Mouse (Mus musculus): ENCODE data around the gene Ttll3. TPM values are rescaled to one million over a fixed set of nuclear protein-coding genes. Genes with fewer than 3 reads are reported as not detected.

Gene Ttll3
- polyA plus RNA-seq, 1 experiment from 2014 or later, result 1.8 TPM

DNA sequence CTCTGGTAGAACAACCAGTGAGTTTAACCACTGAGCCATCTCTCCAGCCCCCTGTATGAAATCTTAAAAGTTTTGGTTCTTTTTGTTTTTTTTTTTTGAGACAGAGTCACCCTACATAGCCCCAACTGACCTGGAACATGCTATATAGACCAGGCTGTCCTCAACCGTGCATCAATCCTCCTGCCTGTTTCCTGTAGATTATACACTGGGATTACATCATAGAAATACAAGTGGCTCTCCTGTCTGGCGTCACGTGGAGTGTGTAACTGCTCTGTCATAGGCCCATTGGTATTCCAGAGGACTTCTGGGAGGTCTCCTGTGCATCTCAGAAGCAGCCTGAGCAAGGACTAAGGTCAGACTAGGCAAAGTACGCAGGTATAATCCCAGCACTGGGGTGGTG, 33.9 kb downstream of the Ttll3 start:
- no peak overlapping the region for H3K27ac ChIP-seq
- no peaks in the 10 kb centered on the region for H3K36me3 ChIP-seq (ENCODE audit: inconsistent target)
- H3K4me3 ChIP-seq (ENCODE audit: inconsistent target), result no peak overlapping the region
- H3K79me2 ChIP-seq (ENCODE audit: inconsistent target), result no peaks in the 10 kb centered on the region
- 40% methylated on average over 4 of the region's 4 CpGs for WGBS (ENCODE audit: missing documents)

DNA sequence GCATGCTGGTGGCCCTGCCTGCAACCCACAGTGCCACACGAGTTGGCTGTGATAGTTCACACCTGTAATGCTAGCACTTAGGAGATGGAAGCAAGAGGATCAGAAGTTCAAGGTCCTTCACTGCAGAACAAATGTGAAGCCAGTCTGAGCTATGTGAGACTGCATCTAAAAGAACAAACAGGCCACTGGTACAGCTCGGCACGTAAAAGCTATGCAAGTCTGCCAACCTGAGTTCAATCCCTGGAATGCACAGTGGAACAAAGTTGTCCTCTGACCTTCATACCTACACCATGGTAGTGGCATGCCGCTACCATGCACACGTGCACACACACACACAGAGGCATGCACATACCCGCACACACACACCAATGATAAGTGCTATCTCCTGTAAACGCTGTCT, 35.1 kb downstream of the Ttll3 start:
- H3K79me2 ChIP-seq (ENCODE audit: inconsistent target), result no peaks in the 10 kb centered on the region
- no peaks in the 10 kb centered on the region for H3K36me3 ChIP-seq (ENCODE audit: inconsistent target)
- 88% methylated on average over 7 of the region's 7 CpGs for WGBS (ENCODE audit: missing documents)
- no peak overlapping the region for H3K27ac ChIP-seq
- H3K4me3 ChIP-seq (ENCODE audit: inconsistent target), result no peak overlapping the region

DNA sequence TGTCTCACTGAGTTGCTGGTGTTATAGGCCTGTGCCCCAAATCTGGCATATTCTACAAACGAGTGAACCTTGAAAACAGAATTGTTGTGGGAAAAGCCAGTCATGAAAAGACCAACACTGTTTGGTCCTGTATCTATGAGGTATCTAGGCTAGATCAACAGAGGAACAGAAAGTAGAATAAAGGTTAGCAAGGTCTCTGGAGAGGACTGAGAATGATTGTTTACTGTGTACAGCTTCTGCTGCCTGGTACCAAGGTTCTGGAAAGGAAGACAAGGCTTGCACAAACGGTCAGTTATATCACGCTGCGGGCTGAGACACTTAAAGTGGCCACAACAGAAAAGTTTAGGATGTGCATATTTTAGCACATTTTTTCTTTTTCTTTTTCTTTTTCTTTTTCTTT, 37.6 kb downstream of the Ttll3 start:
- no peaks in the 10 kb centered on the region for H3K36me3 ChIP-seq (ENCODE audit: inconsistent target)
- H3K79me2 ChIP-seq (ENCODE audit: inconsistent target), result no peaks in the 10 kb centered on the region
- 87% methylated on average over 4 of the region's 4 CpGs for WGBS (ENCODE audit: missing documents)

DNA sequence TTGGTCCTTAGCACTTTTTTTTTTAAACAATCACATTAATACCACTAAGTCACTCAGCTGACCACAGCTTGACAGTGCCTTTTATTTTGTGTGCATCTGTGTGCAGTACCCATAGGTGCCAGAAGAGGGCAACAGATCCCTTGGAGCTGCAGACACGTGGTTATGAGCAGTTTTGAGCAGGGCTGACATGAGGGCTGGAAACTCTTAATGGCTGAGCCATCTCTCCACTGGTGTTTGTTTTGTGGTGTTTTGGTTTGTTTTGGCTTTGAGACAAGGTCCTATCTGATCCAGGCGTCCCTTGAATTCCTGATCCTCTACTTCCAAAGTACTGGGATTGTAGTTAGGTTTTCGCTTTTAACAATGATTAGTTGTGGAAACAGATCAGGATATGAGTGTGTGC, 38.3 kb downstream of the Ttll3 start:
- Histone ChIP-seq H3K79me2 (ENCODE audit: inconsistent target) (no peaks in the 10 kb centered on the region), H3K4me3 (ENCODE audit: inconsistent target) (no peak overlapping the region), H3K27ac (no peak overlapping the region), H3K36me3 (ENCODE audit: inconsistent target) (no peaks in the 10 kb centered on the region)
- WGBS (ENCODE audit: missing documents), result 77% methylated on average over 3 of the region's 3 CpGs

More for the DNA sequence above, 37.6 kb downstream of the Ttll3 start:
- Histone ChIP-seq H3K4me3 (ENCODE audit: inconsistent target) (no peak overlapping the region), H3K27ac (no peak overlapping the region)

DNA sequence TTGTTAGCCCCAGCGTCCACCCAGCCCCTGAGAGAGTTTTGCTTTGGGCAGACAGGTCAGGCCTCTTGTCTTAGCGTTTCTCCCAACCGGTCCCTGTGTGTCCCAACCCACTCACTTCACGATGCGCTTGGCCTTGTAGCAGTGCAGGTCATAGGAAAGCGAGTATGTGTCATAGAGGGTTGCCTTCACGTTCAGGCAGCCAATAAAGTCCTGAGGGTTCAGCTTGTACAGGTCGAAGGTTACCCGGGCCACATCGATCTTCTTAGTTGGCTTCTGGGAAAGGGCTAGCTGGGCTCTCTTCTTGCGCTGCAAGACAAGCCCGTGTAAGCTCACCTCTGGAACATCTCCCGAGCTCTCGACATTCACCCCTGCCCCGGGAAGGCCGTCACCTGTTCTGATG, 38.9 kb downstream of the Ttll3 start:
- no peak overlapping the region for H3K27ac ChIP-seq
- no peaks in the 10 kb centered on the region for H3K36me3 ChIP-seq (ENCODE audit: inconsistent target)
- H3K79me2 ChIP-seq (ENCODE audit: inconsistent target), result no peaks in the 10 kb centered on the region
- 98% methylated on average over 16 of the region's 16 CpGs for WGBS (ENCODE audit: missing documents)
- no peak overlapping the region for H3K4me3 ChIP-seq (ENCODE audit: inconsistent target)

DNA sequence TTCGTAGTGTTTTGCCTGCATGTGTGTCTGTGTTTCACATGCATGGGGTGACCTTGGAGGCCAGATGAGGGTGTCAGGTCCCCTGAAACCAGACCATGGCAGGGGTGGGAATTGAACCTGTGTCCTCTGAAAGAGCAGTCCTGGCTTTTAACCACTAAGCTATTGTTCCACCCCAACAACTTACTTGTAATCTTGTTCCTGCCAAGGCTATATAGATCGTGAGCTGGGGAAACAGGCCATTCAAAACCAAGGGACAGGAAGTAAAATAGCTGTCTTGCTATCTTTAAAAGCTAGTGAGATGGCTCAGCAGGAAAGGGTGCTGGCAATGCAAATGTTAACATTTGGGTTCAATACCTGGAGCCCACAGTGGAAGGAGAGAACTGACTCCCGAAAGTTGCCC, 40.9 kb downstream of the Ttll3 start:
- no peaks in the 10 kb centered on the region for H3K36me3 ChIP-seq (ENCODE audit: inconsistent target)
- no peaks in the 10 kb centered on the region for H3K79me2 ChIP-seq (ENCODE audit: inconsistent target)
- H3K4me3 ChIP-seq (ENCODE audit: inconsistent target), result no peak overlapping the region
- 43% methylated on average over 2 of the region's 3 CpGs for WGBS (ENCODE audit: missing documents)
- no peak overlapping the region for H3K27ac ChIP-seq

DNA sequence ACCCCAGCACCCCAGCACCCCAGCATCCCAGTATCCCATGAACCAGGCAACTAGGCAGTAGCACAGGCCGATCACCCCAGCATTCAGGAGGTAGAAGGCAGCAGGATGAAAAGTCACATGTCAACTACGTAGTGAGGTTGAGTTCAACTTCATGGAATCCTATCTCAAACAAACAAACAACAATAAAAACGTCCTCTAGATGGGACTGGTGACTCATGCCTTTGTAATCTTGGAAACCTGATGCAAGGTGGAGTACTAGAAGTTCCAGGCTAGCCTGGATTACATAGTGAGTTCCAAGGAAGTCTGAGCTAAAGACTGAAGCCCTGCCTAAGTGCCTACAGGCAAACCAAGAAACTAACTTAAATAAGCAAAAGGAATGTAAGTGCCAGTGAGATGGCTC, 41.8 kb downstream of the Ttll3 start:
- no peaks in the 10 kb centered on the region for H3K36me3 ChIP-seq (ENCODE audit: inconsistent target)
- H3K27ac ChIP-seq, result no peak overlapping the region
- no peaks in the 10 kb centered on the region for H3K79me2 ChIP-seq (ENCODE audit: inconsistent target)
- H3K4me3 ChIP-seq (ENCODE audit: inconsistent target), result no peak overlapping the region
- WGBS (ENCODE audit: missing documents), result 75% methylated on average over 3 of the region's 3 CpGs

DNA sequence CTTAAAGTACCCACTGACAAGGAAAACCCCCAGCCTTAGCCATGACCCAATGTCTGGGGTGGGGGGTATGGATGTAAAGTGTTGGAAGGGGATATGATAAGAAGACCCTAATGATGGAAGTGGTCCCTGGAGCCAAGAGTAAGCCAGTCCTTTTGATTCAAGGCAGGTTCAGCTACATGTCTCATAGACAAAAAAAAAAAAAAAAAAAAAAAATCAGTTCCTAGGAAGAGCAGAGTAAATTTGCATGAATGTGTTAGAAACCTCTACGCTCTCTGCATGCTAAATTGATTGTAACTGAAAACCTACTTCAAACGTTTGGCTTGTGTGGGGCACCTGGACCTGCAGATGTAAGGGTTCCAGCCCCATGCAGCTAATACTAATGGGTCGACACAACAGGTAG, 42.7 kb downstream of the Ttll3 start:
- WGBS (ENCODE audit: missing documents), result 75% methylated on average over 2 of the region's 3 CpGs
- Histone ChIP-seq H3K79me2 (ENCODE audit: inconsistent target) (no peaks in the 10 kb centered on the region), H3K27ac (no peak overlapping the region), H3K36me3 (ENCODE audit: inconsistent target) (no peaks in the 10 kb centered on the region), H3K4me3 (ENCODE audit: inconsistent target) (no peak overlapping the region)

DNA sequence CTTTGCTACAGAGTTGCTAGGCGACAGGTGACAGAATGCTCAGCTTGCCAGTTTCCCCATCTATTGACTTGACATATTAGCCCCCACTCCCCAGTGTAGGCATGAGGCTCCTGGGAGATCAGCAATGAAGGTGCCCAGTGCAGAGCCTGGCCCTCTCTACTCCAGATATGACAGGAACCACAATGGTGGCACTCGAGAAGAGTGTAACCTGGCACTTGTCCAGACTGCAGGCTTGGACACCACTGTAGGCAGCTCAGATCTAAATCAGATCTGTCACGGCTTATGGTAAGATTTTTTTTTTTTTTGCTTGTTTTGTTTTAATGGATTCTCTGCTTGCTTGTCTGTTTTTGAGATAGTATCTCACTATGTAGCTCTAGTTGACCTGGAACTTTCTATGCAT, 44.6 kb downstream of the Ttll3 start:
- Histone ChIP-seq H3K27ac (no peak overlapping the region), H3K79me2 (ENCODE audit: inconsistent target) (no peaks in the 10 kb centered on the region), H3K4me3 (ENCODE audit: inconsistent target) (no peak overlapping the region), H3K36me3 (ENCODE audit: inconsistent target) (no peaks in the 10 kb centered on the region)
- 79% methylated on average over 3 of the region's 3 CpGs for WGBS (ENCODE audit: missing documents)

DNA sequence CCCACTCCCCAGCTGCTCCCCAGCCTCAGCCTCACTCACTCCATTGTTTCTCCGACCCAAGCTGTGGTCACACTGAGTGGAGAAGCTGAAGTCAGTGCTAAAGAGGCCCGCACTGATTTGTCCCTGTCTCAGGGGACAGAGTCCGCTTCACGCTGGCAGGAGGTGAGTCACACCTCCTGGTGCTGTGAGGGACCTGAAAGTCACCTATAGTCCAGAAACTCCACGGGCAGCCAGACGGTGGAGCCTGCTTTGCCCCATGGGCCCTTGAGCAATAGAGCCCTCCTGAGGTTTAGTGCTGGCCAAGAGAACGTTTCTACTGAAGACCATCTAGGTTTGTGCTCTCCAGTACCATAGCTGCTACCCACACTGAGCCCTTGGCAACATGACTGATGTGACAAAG, 45.6 kb downstream of the Ttll3 start:
- Histone ChIP-seq H3K4me3 (ENCODE audit: inconsistent target) (no peak overlapping the region), H3K27ac (no peak overlapping the region), H3K36me3 (ENCODE audit: inconsistent target) (no peaks in the 10 kb centered on the region), H3K79me2 (ENCODE audit: inconsistent target) (no peaks in the 10 kb centered on the region)
- WGBS (ENCODE audit: missing documents), result 74% methylated on average over 7 of the region's 7 CpGs

DNA sequence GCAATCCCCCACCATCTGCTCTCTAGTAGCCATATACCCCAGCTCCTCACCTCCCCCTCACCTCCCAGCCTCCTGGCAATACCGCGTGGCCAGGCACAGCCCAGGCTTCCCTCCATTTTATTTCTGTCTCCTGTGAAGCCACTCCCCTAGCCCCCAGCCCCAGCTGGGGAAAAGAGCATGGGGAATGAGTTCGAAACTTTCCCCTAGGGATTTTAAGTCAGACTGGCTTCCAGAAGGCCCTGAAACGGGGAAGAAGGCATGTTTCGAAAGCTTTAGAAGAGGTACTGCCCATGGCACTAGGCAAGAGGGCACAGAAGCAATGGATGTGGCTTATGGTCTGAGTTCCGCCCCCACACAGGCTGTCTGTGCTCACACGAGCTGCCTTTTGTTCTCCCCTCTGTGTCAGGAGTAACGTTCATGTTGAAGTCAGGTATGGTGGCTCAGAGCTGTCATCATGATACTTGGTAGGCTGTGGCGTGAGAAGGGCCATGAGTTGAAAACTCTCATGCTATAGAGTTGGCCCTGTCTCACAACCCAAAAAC, 46.7 kb downstream of the Ttll3 start, which contains the start of gene Cidec:
Gene Cidec, minus strand, starts transcription at position 97 of the 542 bp plus-strand sequence.
- Histone ChIP-seq H3K79me2 (ENCODE audit: inconsistent target) (no peaks in the 10 kb centered on the region), H3K4me3 (ENCODE audit: inconsistent target) (no peak within 1 kb of the TSS), H3K36me3 (ENCODE audit: inconsistent target) (no peaks in the 10 kb centered on the region), H3K27ac (no peak within 1 kb of the TSS)
- WGBS (ENCODE audit: missing documents), result 79% methylated on average over 9 of the region's 9 CpGs

DNA sequence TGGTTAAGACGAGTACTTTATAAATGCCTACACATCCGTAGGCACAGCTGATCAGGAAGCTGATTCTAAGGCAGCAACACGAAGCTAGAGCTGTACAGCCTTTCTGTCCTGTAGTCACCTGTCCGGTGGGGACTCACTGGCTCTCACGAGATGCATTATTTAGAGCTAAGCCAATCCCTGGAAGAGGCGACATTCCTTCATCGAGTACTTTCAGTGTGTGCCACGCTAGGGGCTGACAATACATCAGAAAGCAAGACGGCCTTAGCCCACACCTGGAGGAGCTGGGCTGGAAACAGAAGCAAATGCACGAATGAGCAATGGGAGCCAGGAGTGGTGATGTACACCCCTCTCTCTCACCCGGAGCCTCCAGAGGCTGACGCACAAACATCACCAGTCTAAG, 48.1 kb downstream of the Ttll3 start:
- 90% methylated on average over 12 of the region's 12 CpGs for WGBS (ENCODE audit: missing documents)
- no peak overlapping the region for H3K27ac ChIP-seq
- H3K79me2 ChIP-seq (ENCODE audit: inconsistent target), result no peaks in the 10 kb centered on the region
- no peak overlapping the region for H3K4me3 ChIP-seq (ENCODE audit: inconsistent target)
- no peaks in the 10 kb centered on the region for H3K36me3 ChIP-seq (ENCODE audit: inconsistent target)

DNA sequence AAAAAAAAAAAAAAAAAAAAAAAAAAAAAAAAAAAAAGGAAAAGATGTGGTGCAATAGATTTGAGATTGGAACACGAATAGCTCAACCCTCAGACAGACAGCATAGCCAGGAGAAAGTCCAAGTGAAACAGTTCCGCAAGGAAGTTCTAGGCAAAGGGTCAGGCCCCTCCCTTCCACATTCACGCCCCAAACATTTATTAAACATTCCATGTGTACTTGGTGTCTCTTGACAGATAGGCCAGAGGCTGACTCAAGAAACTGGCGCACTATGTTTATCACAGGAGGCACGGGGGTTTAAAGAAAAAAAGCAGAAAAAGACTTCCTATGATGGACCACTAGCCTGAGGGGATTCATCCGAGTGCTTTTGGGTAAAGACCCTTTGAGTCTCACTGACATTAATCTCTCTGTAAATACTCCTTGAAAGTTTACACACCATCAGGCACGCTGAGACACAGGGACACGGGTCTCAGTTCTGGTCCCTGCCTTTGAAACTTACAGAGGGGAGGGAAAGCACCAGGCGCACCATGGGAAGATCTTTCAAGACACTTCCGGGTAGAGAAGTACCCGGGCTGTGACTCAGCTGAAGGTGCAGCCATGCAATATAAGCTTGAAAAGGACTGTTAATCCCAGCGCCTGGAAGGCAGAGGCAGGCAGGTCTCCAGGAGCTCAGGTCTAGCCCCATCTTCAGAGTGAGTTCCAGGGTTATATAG, 49.8 kb downstream of the Ttll3 start:
- no peak overlapping the region for H3K4me3 ChIP-seq (ENCODE audit: inconsistent target)
- H3K36me3 ChIP-seq (ENCODE audit: inconsistent target), result no peaks in the 10 kb centered on the region
- no peak overlapping the region for H3K27ac ChIP-seq
- peaks cover 14% of the 10 kb centered on the region for H3K79me2 ChIP-seq (ENCODE audit: inconsistent target)
- WGBS (ENCODE audit: missing documents), result 72% methylated on average over 11 of the region's 12 CpGs

DNA sequence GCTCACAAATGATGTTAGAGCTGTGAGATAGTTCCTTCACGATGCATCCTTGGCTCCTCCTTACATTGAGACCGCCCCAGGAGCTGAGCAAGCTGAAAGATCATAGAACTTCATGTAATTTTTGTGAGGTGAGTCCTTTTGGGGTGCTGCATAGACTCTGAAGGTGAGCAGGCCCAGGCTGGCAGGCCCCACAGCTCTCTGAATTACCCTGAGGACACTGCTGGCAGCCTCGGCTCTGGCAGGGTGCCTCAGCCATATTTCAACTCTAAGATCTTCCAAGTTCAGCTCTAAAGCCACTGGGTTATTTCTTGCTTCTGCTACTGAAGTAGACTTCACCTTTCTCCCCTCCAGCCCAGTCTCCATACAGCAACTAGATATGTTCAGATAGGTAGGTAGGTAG, 51.6 kb downstream of the Ttll3 start:
- Histone ChIP-seq H3K79me2 (ENCODE audit: inconsistent target) (peaks cover 18% of the 10 kb centered on the region), H3K4me3 (ENCODE audit: inconsistent target) (no peak overlapping the region), H3K27ac (no peak overlapping the region), H3K36me3 (ENCODE audit: inconsistent target) (no peaks in the 10 kb centered on the region)
- WGBS (ENCODE audit: missing documents), result 89% methylated on average over 3 of the region's 3 CpGs

DNA sequence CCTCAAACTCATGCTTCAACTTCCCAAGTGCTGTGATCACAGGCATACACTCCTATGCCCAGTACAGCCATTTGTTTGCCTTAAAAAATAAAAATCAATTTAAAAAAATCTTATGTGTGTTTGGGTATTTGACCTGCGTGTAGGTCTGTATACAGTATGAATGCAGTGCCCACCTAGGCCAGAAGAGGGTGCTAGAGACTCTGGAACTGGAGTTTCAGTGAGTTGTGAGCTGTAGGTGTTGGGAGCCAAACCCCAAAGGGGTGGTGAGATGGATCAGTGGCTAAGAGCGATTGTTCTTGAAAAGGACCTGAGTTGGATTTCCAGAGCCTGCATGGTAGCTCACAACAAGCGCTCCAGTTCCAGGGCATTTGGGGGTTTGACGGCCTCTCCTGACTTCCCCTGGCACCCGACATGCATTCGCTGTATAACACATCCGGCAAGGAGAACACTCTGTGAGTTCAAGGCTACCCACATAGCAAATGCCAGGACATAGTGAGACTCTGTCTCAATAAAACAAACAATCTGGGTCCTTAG, 52.2 kb downstream of the Ttll3 start:
- Histone ChIP-seq H3K79me2 (ENCODE audit: inconsistent target) (peaks cover 18% of the 10 kb centered on the region), H3K36me3 (ENCODE audit: inconsistent target) (no peaks in the 10 kb centered on the region), H3K27ac (no peak overlapping the region), H3K4me3 (ENCODE audit: inconsistent target) (no peak overlapping the region)
- WGBS (ENCODE audit: missing documents), result 54% methylated on average over 7 of the region's 7 CpGs
